Mouse (Mus musculus) liver, embryonic 12.5 days (tissue): ENCODE results near the gene Ears2. TPM values are rescaled to one million over a fixed set of nuclear protein-coding genes. Genes with fewer than 3 reads are reported as not detected.

Source experiments
- ATAC-seq: fragments of 200-750 bp; cut with Nextera tagmentation; 2 replicates; pipeline ENCODE4 v1.8.0; 2017; ENCODE audit warnings: moderate number of reproducible peaks, mild to moderate bottlenecking, moderate library complexity
- H3K27ac ChIP-seq: fragments of 300-500 bp; sonication (generic); 2 replicates; pipeline ENCODE4 v1.5.1; 2016; ENCODE audit warnings: mild to moderate bottlenecking
- H3K27me3 ChIP-seq: fragments of 300-500 bp; sonication (generic); replicated peaks from 2 replicates; pipeline ENCODE4 v1.6.1; 2016; ENCODE audit warnings: mild to moderate bottlenecking, moderate library complexity
- H3K36me3 ChIP-seq: fragments of 300-500 bp; sonication (generic); 2 replicates; pipeline ENCODE4 v1.6.1; 2016; ENCODE audit warnings: mild to moderate bottlenecking, moderate library complexity
- H3K4me1 ChIP-seq: fragments of 300-500 bp; sonication (generic); 2 replicates; pipeline ENCODE4 v1.6.1; 2016
- H3K4me2 ChIP-seq: fragments of 300-500 bp; sonication (generic); 2 replicates; pipeline ENCODE4 v1.6.1; 2016; ENCODE audit warnings: mild to moderate bottlenecking, moderate library complexity
- H3K4me3 ChIP-seq: fragments of 300-500 bp; sonication (generic); 2 replicates; pipeline ENCODE4 v1.5.1; 2016; ENCODE audit warnings: mild to moderate bottlenecking, moderate library complexity
- H3K9ac ChIP-seq: fragments of 300-500 bp; sonication (generic); 2 replicates; pipeline ENCODE4 v1.6.1; 2016; ENCODE audit warnings: mild to moderate bottlenecking, moderate library complexity
- H3K9me3 ChIP-seq: fragments of 300-500 bp; sonication (generic); replicated peaks from 2 replicates; pipeline ENCODE4 v1.6.1; 2016; ENCODE audit warnings: mild to moderate bottlenecking, moderate library complexity
- WGBS: fragments of 180-500 bp; shearing (Covaris S2); methylation state at CpG from one replicate; pipeline ENCODE4 v1.1.7; 2016; ENCODE audit not compliant: insufficient replicate concordance; 5-methylcytosine and 5-hydroxymethylcytosine counted together
- polyA plus RNA-seq: library from polyadenylated mRNA; unstranded; fragments of >200 nt; fragmentation: Nextera tagmentation; extraction: Ambion mirVana; gene quantifications from 2 replicates; pipeline ENCODE4 v1.2.1, GENCODE M21; 2016

Gene Ears2
- polyA plus RNA-seq, 1 experiment from 2014 or later, result 10.8 TPM

DNA sequence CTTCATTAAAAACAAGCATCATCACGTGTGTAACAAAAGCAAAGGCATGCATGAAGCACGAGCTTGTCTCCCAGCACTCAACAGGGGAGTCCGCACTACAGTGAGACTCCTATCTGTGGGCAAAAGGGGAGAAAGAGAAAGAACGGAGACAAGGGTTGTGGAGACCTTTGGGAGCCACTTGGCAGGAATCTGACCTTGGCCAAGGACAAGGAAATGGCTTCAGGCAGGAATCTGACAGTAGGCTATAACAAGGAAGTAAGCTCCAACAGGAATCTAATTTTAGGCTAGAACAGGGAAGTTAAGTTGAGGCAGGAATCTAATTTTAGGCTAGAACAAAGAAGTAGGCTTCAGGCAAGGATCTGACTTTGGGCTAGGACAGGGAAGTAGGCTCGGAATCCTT lies 71.1 kb downstream of the Ears2 start:
- no peaks in the 10 kb centered on the region for H3K27me3 ChIP-seq
- no peak for ATAC-seq
- no peak overlapping the region for H3K4me2 ChIP-seq
- no peaks in the 10 kb centered on the region for H3K9me3 ChIP-seq
- no peak overlapping the region for H3K27ac ChIP-seq
- no peaks in the 10 kb centered on the region for H3K4me1 ChIP-seq
- WGBS, result 81% methylated on average over 5 of the region's 5 CpGs
- H3K4me3 ChIP-seq, result no peak overlapping the region
- no peak overlapping the region for H3K9ac ChIP-seq
- peaks cover 95% of the 10 kb centered on the region for H3K36me3 ChIP-seq

Other genes starting within 250 kb of the Ears2 start
- gene Scnn1b, start 202.2 kb downstream of the Ears2 start, polyA plus RNA-seq, result 0.07 TPM in 1 of 2 replicates, not detected in the other
- gene Cog7, start 85.6 kb downstream of the Ears2 start, polyA plus RNA-seq, result 15.1 and 16.7 TPM in 2 replicates
- 65.3 and 68.4 TPM in 2 replicates for gene Gga2, start 46.0 kb downstream of the Ears2 start, polyA plus RNA-seq
- gene Ubfd1, start 88 bp downstream of the Ears2 start, polyA plus RNA-seq, result 38.3 and 41.1 TPM in 2 replicates
- gene Ndufab1, start 34.6 kb upstream of the Ears2 start, polyA plus RNA-seq, result 562 and 614 TPM in 2 replicates
- 20.3 and 21.4 TPM in 2 replicates for gene Palb2, start 65.7 kb upstream of the Ears2 start, polyA plus RNA-seq
- gene Dctn5, start 65.8 kb upstream of the Ears2 start, polyA plus RNA-seq, result 58.4 and 60.8 TPM in 2 replicates
- gene Plk1, start 92.2 kb upstream of the Ears2 start, polyA plus RNA-seq, result 147 and 151 TPM in 2 replicates
- gene Ern2, start 118.9 kb upstream of the Ears2 start, polyA plus RNA-seq, result 0.05 TPM in 1 of 2 replicates, not detected in the other
- 0.21 and 0.47 TPM in 2 replicates for gene Chp2, start 152.2 kb upstream of the Ears2 start, polyA plus RNA-seq
- gene Prkcb, start 221.5 kb upstream of the Ears2 start, polyA plus RNA-seq, result 2.0 and 2.3 TPM in 2 replicates